Mouse (Mus musculus) neural tube, embryonic 10.5 days (tissue): ENCODE results near the gene Cybb.
A peak's percentile ranks its signal among the peaks of the same experiment; 100 is the strongest.
"Not testable (repeated sequence)": the region's sequence is repeated elsewhere in the genome, so short reads cannot be mapped to it uniquely, and the experiment has no call there.

ENCODE experiments used
- DNase-seq: peaks from one replicate; pipeline ENCODE4 v3.0.0-alpha.2; 2017; ENCODE audit warnings: low spot score; ENCODE audit errors: extremely low spot score

The Cybb gene

DNA sequence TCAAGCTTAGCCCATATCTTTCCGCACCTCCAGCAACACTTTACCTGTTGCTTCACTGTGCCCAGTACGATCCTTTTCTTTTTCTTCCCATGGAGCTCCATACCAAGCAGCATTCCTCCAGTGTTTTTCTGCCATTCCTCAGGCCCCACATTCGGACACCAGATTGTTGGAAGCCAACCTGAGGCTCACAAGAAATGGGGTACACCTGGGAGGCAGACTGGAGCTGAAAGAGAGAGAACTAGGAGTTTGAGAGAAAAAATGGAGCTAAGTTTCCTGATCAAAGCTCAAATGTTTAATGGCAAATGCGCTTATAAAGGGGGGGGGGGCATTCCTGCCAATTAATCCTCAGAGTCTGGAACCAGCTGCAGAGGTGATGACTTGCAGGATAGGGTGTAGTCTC is at the start of gene Cybb:
Gene Cybb, minus strand, starts transcription at position 101 of the 400 bp plus-strand sequence.
- no peak for DNase-seq

GRCm38 (mm10) chrX:9536881-9537280 is 49.3 kb upstream of the Cybb start:
- DNase-seq, result no peak

GRCm38 (mm10) chrX:9519969-9520368 is 32.4 kb upstream of the Cybb start:
- peak; percentile 30 for DNase-seq

GRCm38 (mm10) chrX:9517531-9517930 is 30.0 kb upstream of the Cybb start:
- DNase-seq, result not testable (repeated sequence)

- DNase-seq, result not testable (repeated sequence)
Observed at GRCm38 (mm10) chrX:9475036-9475435, 12.5 kb downstream of the Cybb start.

DNA sequence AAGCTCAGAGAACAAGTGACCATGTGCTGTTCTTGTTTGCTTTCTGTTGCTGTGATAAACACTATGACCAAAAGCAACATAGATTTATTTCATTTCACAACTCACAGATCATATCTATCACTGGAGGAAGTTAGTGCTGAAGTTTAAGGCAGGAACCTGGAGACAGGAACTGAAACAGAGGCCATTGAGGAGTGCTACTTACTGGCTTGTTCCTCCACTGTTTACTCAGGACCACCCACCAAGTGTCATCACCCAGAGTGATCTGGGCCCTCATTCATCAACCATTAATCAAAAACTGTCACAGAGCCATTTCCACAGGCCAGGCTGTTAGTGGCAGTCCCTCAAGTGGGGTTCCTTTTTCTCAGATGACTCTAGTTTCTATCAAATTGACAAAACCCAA is 13.1 kb downstream of the Cybb start:
- DNase-seq, result no peak

- no peak for DNase-seq
Observed at GRCm38 (mm10) chrX:9473768-9474167, 13.8 kb downstream of the Cybb start.

GRCm38 (mm10) chrX:9470811-9471388 is 16.7 kb downstream of the Cybb start:
- no peak for DNase-seq

- no peak for DNase-seq
Observed at GRCm38 (mm10) chrX:9469100-9469499, 18.5 kb downstream of the Cybb start.

- DNase-seq, result no peak
Observed at GRCm38 (mm10) chrX:9467020-9467419, 20.6 kb downstream of the Cybb start.

DNA sequence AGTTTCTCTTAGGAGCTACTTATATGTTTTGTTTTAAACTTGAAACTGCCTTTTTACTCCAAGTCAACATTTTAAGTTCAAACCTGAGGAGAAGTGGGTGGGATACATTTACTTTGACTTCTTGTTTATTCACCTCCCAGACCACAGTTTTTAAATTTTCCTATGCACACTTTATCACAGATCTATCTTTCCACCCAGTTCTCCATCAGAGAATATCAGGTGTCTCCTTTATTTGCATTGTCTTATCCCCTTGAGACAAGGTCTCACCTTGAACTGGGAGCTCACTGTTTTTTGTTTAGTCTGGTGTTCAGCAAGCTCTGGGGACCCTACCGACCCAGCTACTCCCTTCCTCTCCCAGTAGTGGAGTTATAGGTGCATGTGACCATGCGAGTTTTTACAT is 21.7 kb downstream of the Cybb start:
- DNase-seq, result no peak

DNA sequence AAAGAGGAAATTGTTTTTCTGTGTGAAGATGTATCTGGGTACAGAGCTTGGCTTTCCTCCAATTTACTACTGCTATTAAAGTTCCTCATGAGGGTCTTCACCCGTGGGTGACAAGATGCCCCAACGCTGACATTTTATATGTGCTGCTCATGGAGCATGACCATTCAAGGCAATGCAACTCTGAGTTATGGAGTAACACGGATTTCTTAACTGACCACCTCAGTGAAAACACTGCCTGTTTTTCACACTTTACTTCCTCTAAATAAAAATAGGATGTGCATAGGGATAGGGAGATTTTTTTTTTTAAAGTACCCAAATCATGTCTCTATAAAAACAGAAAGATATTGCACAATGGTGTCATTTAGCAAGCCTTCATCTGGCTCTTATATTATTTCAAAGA is 24.9 kb downstream of the Cybb start:
- no peak for DNase-seq

- DNase-seq, result no peak
Observed at GRCm38 (mm10) chrX:9461399-9461798, 26.2 kb downstream of the Cybb start.

DNA sequence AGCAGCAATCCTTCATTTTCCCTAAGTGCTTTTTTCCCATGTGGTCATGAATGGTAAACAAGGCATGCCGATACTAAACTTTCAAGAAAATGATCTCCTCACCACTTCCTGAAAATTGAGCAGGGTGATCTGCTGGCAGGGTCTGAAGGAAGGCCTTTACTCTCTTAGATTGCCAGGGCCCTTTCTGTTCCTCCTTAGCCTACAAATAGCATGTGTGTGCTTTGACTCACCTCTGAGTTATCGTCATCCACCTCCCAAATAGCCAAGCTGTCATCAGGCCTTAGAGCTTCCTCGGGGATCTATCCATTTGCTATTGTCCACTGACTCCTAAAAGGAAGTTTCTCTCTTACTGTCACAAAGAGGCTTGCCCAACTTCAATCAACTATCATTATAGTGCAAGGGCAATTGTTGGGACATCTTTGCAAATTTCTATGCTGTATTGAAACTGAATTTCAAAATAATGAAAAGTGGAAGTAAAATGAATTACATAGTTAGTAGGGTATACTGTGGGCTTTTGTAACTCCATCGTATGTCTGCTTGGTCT is 27.1 kb downstream of the Cybb start:
- DNase-seq, result no peak

DNA sequence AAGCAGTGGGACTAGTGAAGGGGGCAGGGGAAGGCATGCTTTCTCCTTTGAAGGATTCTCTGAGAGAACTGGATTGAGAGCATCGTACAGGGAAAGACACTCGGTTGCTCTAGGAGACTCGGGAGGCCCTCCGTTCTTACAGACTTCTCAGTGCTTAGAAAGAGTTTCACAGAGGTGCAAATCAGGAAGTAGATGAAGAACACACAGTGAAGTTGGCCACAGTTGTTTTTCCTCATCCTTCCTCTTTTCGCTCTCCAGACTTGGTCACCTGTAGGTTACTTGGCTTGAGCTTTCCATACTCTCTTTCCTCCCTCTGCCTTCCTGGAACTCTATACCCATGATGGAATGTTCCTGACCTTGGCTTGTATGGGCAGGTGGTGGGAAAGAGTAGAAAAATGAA is 35.2 kb downstream of the Cybb start:
- DNase-seq, result no peak

GRCm38 (mm10) chrX:9447284-9447683 is 40.3 kb downstream of the Cybb start:
- no peak for DNase-seq

DNA sequence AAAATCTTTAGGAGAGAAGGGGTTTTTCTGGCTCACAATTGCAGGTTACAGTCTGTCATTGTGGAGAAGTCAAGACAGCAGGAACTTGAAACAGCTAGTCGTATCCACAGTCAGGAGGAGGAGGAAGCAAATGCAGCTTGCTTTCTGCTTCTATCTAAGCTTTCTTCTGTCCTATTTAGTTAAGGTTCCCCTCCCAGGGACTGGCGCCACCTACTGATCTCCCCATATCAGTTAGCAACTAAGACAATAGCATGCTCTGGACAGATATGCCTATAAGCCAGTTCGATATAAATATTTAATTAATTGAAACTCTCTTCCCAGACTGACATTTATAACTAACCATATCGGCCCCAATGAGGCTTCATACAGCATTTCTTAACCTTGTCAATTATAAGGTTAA is 46.5 kb downstream of the Cybb start:
- DNase-seq, result no peak

GRCm38 (mm10) chrX:9440556-9440955 is 47.0 kb downstream of the Cybb start:
- DNase-seq, result no peak

DNA sequence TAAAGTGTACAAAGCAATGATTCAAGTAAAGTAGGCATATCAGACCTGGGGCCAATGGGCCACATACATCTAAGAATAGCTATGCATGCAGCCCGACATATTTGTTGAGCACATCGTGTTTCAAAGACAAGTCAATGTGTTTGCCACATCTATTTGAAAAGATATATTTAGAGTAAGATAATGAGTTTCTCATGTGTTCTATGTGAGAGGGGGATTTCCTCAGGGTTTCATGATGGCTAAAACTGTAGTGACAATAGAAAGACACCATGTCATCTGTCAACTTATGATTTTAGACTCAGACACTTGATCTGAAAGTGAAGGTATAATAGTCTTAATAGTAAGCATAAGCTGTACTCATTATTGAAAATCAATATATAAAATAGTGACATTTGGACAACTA is 48.3 kb downstream of the Cybb start:
- DNase-seq, result no peak

GRCm38 (mm10) chrX:9413889-9414288 is 73.7 kb downstream of the Cybb start:
- no peak for DNase-seq
